Mouse (Mus musculus) hindbrain, embryonic 16.5 days (tissue): ENCODE results near the gene Gjc2. TPM values are rescaled to one million over a fixed set of nuclear protein-coding genes. Genes with fewer than 3 reads are reported as not detected.

Experiments used
- ATAC-seq: fragments of 200-750 bp; cut with Nextera tagmentation; 2 replicates; pipeline ENCODE4 v1.8.0; 2017; ENCODE audit warnings: moderate TSS enrichment, moderate library complexity
- H3K27ac ChIP-seq: fragments of 300-500 bp; sonication (generic); 2 replicates; pipeline ENCODE4 v1.5.1; 2014; ENCODE audit warnings: low read depth, mild to moderate bottlenecking, control low read depth, low read length, moderate library complexity
- H3K27me3 ChIP-seq: fragments of 300-500 bp; sonication (generic); replicated peaks from 2 replicates; pipeline ENCODE4 v1.6.1; 2014; ENCODE audit warnings: low read length; ENCODE audit not compliant: control insufficient read depth, insufficient read depth
- H3K36me3 ChIP-seq: fragments of 300-500 bp; sonication (generic); 2 replicates; pipeline ENCODE4 v1.6.1; 2014; ENCODE audit warnings: mild to moderate bottlenecking, low read length, moderate library complexity, mixed read lengths; ENCODE audit not compliant: control insufficient read depth, insufficient read depth
- H3K4me1 ChIP-seq: fragments of 300-500 bp; sonication (generic); 2 replicates; pipeline ENCODE4 v1.6.1; 2014; ENCODE audit warnings: low read depth, low read length; ENCODE audit not compliant: control insufficient read depth, insufficient read depth
- H3K4me2 ChIP-seq: fragments of 300-500 bp; sonication (generic); 2 replicates; pipeline ENCODE4 v1.6.1; 2014; ENCODE audit warnings: mild to moderate bottlenecking, low read length, control low read depth, moderate library complexity
- H3K4me3 ChIP-seq: fragments of 300-500 bp; sonication (generic); 2 replicates; pipeline ENCODE4 v1.5.1; 2014; ENCODE audit warnings: mild to moderate bottlenecking, low read length, control low read depth, moderate library complexity
- H3K9ac ChIP-seq: fragments of 300-500 bp; sonication (generic); 2 replicates; pipeline ENCODE4 v1.6.1; 2014; ENCODE audit warnings: low read depth, mild to moderate bottlenecking, control low read depth, low read length, moderate library complexity
- H3K9me3 ChIP-seq: fragments of 300-500 bp; sonication (generic); 2 replicates; pipeline ENCODE4 v1.6.1; 2014; ENCODE audit warnings: mild to moderate bottlenecking, low read length, moderate library complexity; ENCODE audit not compliant: control insufficient read depth
- WGBS: fragments of 180-500 bp; shearing (Covaris S2); extraction: QIAGEN DNeasy Blood & Tissue Kit; methylation state at CpG from one replicate; pipeline ENCODE4 v1.1.7; 2014; 5-methylcytosine and 5-hydroxymethylcytosine counted together
- polyA plus RNA-seq: library from polyadenylated mRNA; unstranded; fragments of >200 nt; fragmentation: Nextera tagmentation; extraction: Ambion mirVana; gene quantifications from 2 replicates; pipeline ENCODE4 v1.2.1, GENCODE M21; 2015

Gjc2 gene
- polyA plus RNA-seq, 1 experiment from 2014 or later = 0.20 TPM

- H3K27ac ChIP-seq = no peak within 1 kb of the TSS
- peaks cover 7% of the 10 kb centered on the region; the same call in 1 of the 2 replicates for H3K4me1 ChIP-seq
- H3K9me3 ChIP-seq = no peaks in the 10 kb centered on the region
- no peaks in the 10 kb centered on the region for H3K36me3 ChIP-seq
- peak within 1 kb of the TSS; percentile 65 for H3K4me2 ChIP-seq
- no peak for ATAC-seq
- H3K9ac ChIP-seq = peak within 1 kb of the TSS; percentile 51
- peaks cover 43% of the 10 kb centered on the region for H3K27me3 ChIP-seq
- peak within 1 kb of the TSS; percentile 42 for H3K4me3 ChIP-seq
- WGBS = 14% methylated on average over 44 of the region's 44 CpGs
Measured at GRCm38 (mm10) chr11:59135904-59136452, 47.0 kb downstream of the Gjc2 start, which contains the start of gene Obscn. Gene Obscn, minus strand, starts transcription at chr11:59136402.

- no peak for ATAC-seq
- no peak overlapping the region for H3K27ac ChIP-seq
- H3K9ac ChIP-seq = peak overlapping the region; percentile 51
- no peaks in the 10 kb centered on the region for H3K9me3 ChIP-seq
- peaks cover 7% of the 10 kb centered on the region; the same call in 1 of the 2 replicates for H3K4me1 ChIP-seq
- WGBS = 6% methylated on average over 55 of the region's 55 CpGs
- peaks cover 43% of the 10 kb centered on the region for H3K27me3 ChIP-seq
- peak overlapping the region; percentile 65 for H3K4me2 ChIP-seq
- no peaks in the 10 kb centered on the region for H3K36me3 ChIP-seq
- peak overlapping the region; percentile 42 for H3K4me3 ChIP-seq
Measured at GRCm38 (mm10) chr11:59135051-59135820, 47.8 kb downstream of the Gjc2 start.

- peaks cover 7% of the 10 kb centered on the region; the same call in 1 of the 2 replicates for H3K4me1 ChIP-seq
- H3K9ac ChIP-seq = no peak overlapping the region
- H3K27me3 ChIP-seq = peaks cover 43% of the 10 kb centered on the region
- H3K36me3 ChIP-seq = no peaks in the 10 kb centered on the region
- no peak overlapping the region for H3K27ac ChIP-seq
- H3K9me3 ChIP-seq = no peaks in the 10 kb centered on the region
- H3K4me2 ChIP-seq = peak overlapping the region; percentile 65
- 6% methylated on average over 35 of the region's 35 CpGs for WGBS
- peak overlapping the region; percentile 3; the same call in 1 of the 2 replicates for H3K4me3 ChIP-seq
- ATAC-seq = no peak; the same call in 1 of the 2 replicates
Measured at GRCm38 (mm10) chr11:59134373-59134997, 48.5 kb downstream of the Gjc2 start.

GRCm38 (mm10) chr11:59132065-59132464, 50.9 kb downstream of the Gjc2 start:
- H3K9ac ChIP-seq = no peak overlapping the region
- H3K27me3 ChIP-seq = peaks cover 37% of the 10 kb centered on the region
- no peak overlapping the region for H3K4me2 ChIP-seq
- WGBS = 69% methylated on average over 3 of the region's 3 CpGs
- no peak for ATAC-seq
- peaks cover 7% of the 10 kb centered on the region; the same call in 1 of the 2 replicates for H3K4me1 ChIP-seq
- no peak overlapping the region for H3K27ac ChIP-seq
- H3K9me3 ChIP-seq = no peaks in the 10 kb centered on the region
- no peaks in the 10 kb centered on the region for H3K36me3 ChIP-seq
- no peak overlapping the region for H3K4me3 ChIP-seq

- Histone ChIP-seq H3K27ac (no peak overlapping the region), H3K4me3 (no peak overlapping the region), H3K4me1 (peaks cover 7% of the 10 kb centered on the region; the same call in 1 of the 2 replicates), H3K36me3 (no peaks in the 10 kb centered on the region), H3K9me3 (no peaks in the 10 kb centered on the region), H3K4me2 (no peak overlapping the region), H3K9ac (no peak overlapping the region), H3K27me3 (peaks cover 30% of the 10 kb centered on the region)
- WGBS = 61% methylated on average over 18 of the region's 18 CpGs
- ATAC-seq = no peak
Measured at GRCm38 (mm10) chr11:59131348-59131919, 51.6 kb downstream of the Gjc2 start.

GRCm38 (mm10) chr11:59130782-59131181, 52.2 kb downstream of the Gjc2 start:
- peaks cover 6% of the 10 kb centered on the region; the same call in 1 of the 2 replicates for H3K4me1 ChIP-seq
- peaks cover 24% of the 10 kb centered on the region for H3K27me3 ChIP-seq
- H3K27ac ChIP-seq = no peak overlapping the region
- H3K36me3 ChIP-seq = no peaks in the 10 kb centered on the region
- H3K4me2 ChIP-seq = no peak overlapping the region
- H3K4me3 ChIP-seq = no peak overlapping the region
- H3K9ac ChIP-seq = no peak overlapping the region
- 76% methylated on average over 9 of the region's 9 CpGs for WGBS
- H3K9me3 ChIP-seq = no peaks in the 10 kb centered on the region
- ATAC-seq = no peak

Other genes starting within 250 kb of the Gjc2 start
- 563 and 570 TPM in 2 replicates for gene Rnf187, start 244.3 kb downstream of the Gjc2 start, polyA plus RNA-seq
- gene Hist3h2ba, start 234.3 kb downstream of the Gjc2 start, polyA plus RNA-seq = 249 and 250 TPM in 2 replicates
- gene Hist3h2a, start 228.5 kb downstream of the Gjc2 start, polyA plus RNA-seq = 85.3 and 89.6 TPM in 2 replicates
- gene Trim17, start 228.5 kb downstream of the Gjc2 start, polyA plus RNA-seq = 1.1 and 1.8 TPM in 2 replicates
- 20.7 and 21.4 TPM in 2 replicates for gene Trim11, start 205.1 kb downstream of the Gjc2 start, polyA plus RNA-seq
- gene Obscn, start 46.8 kb downstream of the Gjc2 start, polyA plus RNA-seq = 0.48 and 0.71 TPM in 2 replicates
- 7.3 and 7.8 TPM in 2 replicates for gene Iba57, start 19.5 kb downstream of the Gjc2 start, polyA plus RNA-seq
- 252 and 294 TPM in 2 replicates for gene Guk1, start 9.0 kb upstream of the Gjc2 start, polyA plus RNA-seq
- 92.1 and 95.9 TPM in 2 replicates for gene Mrpl55, start 19.3 kb upstream of the Gjc2 start, polyA plus RNA-seq
- gene 2310033P09Rik, start 25.1 kb upstream of the Gjc2 start, polyA plus RNA-seq = 26.8 and 27.6 TPM in 2 replicates
- gene Arf1, start 45.1 kb upstream of the Gjc2 start, polyA plus RNA-seq = 684 and 686 TPM in 2 replicates
- 0.45 and 0.77 TPM in 2 replicates for gene Wnt3a, start 107.5 kb upstream of the Gjc2 start, polyA plus RNA-seq
- 3.1 and 3.5 TPM in 2 replicates for gene Wnt9a, start 123.7 kb upstream of the Gjc2 start, polyA plus RNA-seq
- not detected in 2 replicates for gene Prss38, start 192.4 kb upstream of the Gjc2 start, polyA plus RNA-seq